Mouse (Mus musculus) CH12.LX (cell line): ENCODE measurements around the gene Lrp5. TPM values are rescaled to one million over a fixed set of nuclear protein-coding genes. Genes with fewer than 3 reads are reported as not detected.

ENCODE experiments used
- DNase-seq: peaks from one replicate; pipeline ENCODE4 v3.0.0-alpha.2; 2013; ENCODE audit errors: extremely low read depth
- H3K27ac ChIP-seq: 2 replicates; pipeline ENCODE4 v1.5.1; 2012; ENCODE audit warnings: low read depth, mild to moderate bottlenecking, control low read depth, moderate library complexity; ENCODE audit not compliant: insufficient read depth
- H3K27me3 ChIP-seq: replicated peaks from 2 replicates; pipeline ENCODE3; 2012; ENCODE audit warnings: inconsistent platforms
- H3K36me3 ChIP-seq, 2 experiments: replicated peaks in 1 of 2; 2 replicates each; pipeline versions ENCODE3 to v1.6.1; 2012; ENCODE audit warnings: inconsistent platforms in 1 of 2, low read length in 1 of 2, mild to moderate bottlenecking in 1 of 2, mixed read lengths in 1 of 2, moderate library complexity in 1 of 2; ENCODE audit not compliant: control insufficient read depth in 1 of 2, insufficient read depth in 1 of 2
- H3K4me1 ChIP-seq, 2 experiments: 2 replicates each; pipeline ENCODE4 v1.6.1; 2012; ENCODE audit warnings: inconsistent platforms in 1 of 2, moderate library complexity in 1 of 2; ENCODE audit not compliant: insufficient read depth in 2 of 2, control insufficient read depth in 1 of 2
- H3K4me2 ChIP-seq: 2 replicates; pipeline ENCODE4 v1.6.1; 2012; ENCODE audit warnings: low read depth, mild to moderate bottlenecking, control low read depth; ENCODE audit not compliant: poor library complexity, insufficient read depth, severe bottlenecking
- H3K4me3 ChIP-seq, 3 experiments: fragments of 150-350 bp in 1 of 3; sonication (generic) in 1 of 3; replicated peaks in 1 of 3; 2 replicates each; pipeline versions ENCODE3 to v1.5.1; 2011 to 2012; ENCODE audit warnings: low read depth in 2 of 3, low read length in 2 of 3, mild to moderate bottlenecking in 2 of 3, moderate library complexity in 2 of 3, control low read depth in 1 of 3, improper control_type of control experiment in 1 of 3, inconsistent platforms in 1 of 3, mixed read lengths in 1 of 3; ENCODE audit not compliant: poor library complexity in 1 of 3
- H3K79me2 ChIP-seq: replicated peaks from 2 replicates; pipeline ENCODE4 v1.6.1; 2012; ENCODE audit warnings: mild to moderate bottlenecking, moderate library complexity; ENCODE audit not compliant: control insufficient read depth, poor library complexity, insufficient read depth, severe bottlenecking; ENCODE audit errors: extremely low read depth
- H3K9ac ChIP-seq: 2 replicates; pipeline ENCODE4 v1.6.1; 2012; ENCODE audit warnings: low read depth, mild to moderate bottlenecking, control low read depth, moderate library complexity; ENCODE audit not compliant: insufficient read depth
- H3K9me3 ChIP-seq: replicated peaks from 2 replicates; pipeline ENCODE3; 2012; ENCODE audit warnings: low read length, inconsistent platforms, mixed read lengths
- CHD2 ChIP-seq: IDR thresholded peaks from 2 replicates; pipeline ENCODE4 v1.6.1; 2011; ENCODE audit warnings: low read length, improper control_type of control experiment
- E2F4 ChIP-seq: IDR thresholded peaks from 2 replicates; pipeline ENCODE4 v1.6.1; 2011; ENCODE audit warnings: low read depth, low read length, improper control_type of control experiment; ENCODE audit not compliant: insufficient replicate concordance
- EP300 ChIP-seq: IDR thresholded peaks from 2 replicates; pipeline ENCODE4 v1.6.1; 2011; ENCODE audit warnings: low read length, improper control_type of control experiment
- GABPA ChIP-seq: IDR thresholded peaks from 2 replicates; pipeline ENCODE4 v1.6.1; 2012; ENCODE audit warnings: low read depth, low read length, improper control_type of control experiment, inconsistent platforms; ENCODE audit not compliant: insufficient replicate concordance
- HCFC1 ChIP-seq: IDR thresholded peaks from 2 replicates; pipeline ENCODE4 v1.6.1; 2012; ENCODE audit warnings: low read depth, mild to moderate bottlenecking, inconsistent platforms, low read length, improper control_type of control experiment
- IRF4 ChIP-seq: IDR thresholded peaks from 2 replicates; pipeline ENCODE4 v1.6.1; 2014; ENCODE audit warnings: low read depth, mild to moderate bottlenecking, inconsistent platforms, low read length, improper control_type of control experiment
- JUN ChIP-seq: IDR thresholded peaks from 2 replicates; pipeline ENCODE4 v1.6.1; 2011; ENCODE audit warnings: low read depth, mild to moderate bottlenecking, low read length, improper control_type of control experiment, moderate library complexity; ENCODE audit not compliant: insufficient read depth
- MEF2A ChIP-seq: IDR thresholded peaks from 2 replicates; pipeline ENCODE4 v1.6.1; 2014; ENCODE audit warnings: low read depth, mild to moderate bottlenecking, inconsistent platforms, low read length, improper control_type of control experiment, borderline replicate concordance
- NELFE ChIP-seq: IDR thresholded peaks from 2 replicates; pipeline ENCODE4 v1.6.1; 2011; ENCODE audit warnings: low read depth, low read length, improper control_type of control experiment
- PAX5 ChIP-seq: IDR thresholded peaks from 2 replicates; pipeline ENCODE4 v1.6.1; 2012; ENCODE audit warnings: low read length, inconsistent platforms, mixed read lengths
- POLR2A ChIP-seq: IDR thresholded peaks from 2 replicates; pipeline ENCODE4 v1.6.1; 2011; ENCODE audit warnings: low read depth, mild to moderate bottlenecking, improper control_type of control experiment, low read length
- SIN3A ChIP-seq: IDR thresholded peaks from 2 replicates; pipeline ENCODE4 v1.6.1; 2012; ENCODE audit warnings: low read length, improper control_type of control experiment, inconsistent platforms
- USF2 ChIP-seq: conservative IDR thresholded peaks from 2 replicates; pipeline ENCODE4 v1.6.1; 2011; ENCODE audit warnings: low read depth, low read length, improper control_type of control experiment
- ZC3H11A ChIP-seq: IDR thresholded peaks from 2 replicates; pipeline ENCODE4 v1.6.1; 2012; ENCODE audit warnings: low read depth, mild to moderate bottlenecking, inconsistent platforms, low read length, improper control_type of control experiment
- ZMIZ1 ChIP-seq: IDR thresholded peaks from 2 replicates; pipeline ENCODE4 v1.6.1; 2012; ENCODE audit warnings: low read depth, mild to moderate bottlenecking, inconsistent platforms, low read length, improper control_type of control experiment
- ZNF384 ChIP-seq: IDR thresholded peaks from 2 replicates; pipeline ENCODE4 v1.6.1; 2012; ENCODE audit warnings: low read depth, low read length, improper control_type of control experiment, inconsistent platforms
- dilution Hi-C: fragments of 300-500 bp; cut with MboI; formaldehyde crosslinking; loops from 2 replicates; pipeline ENCODE4 v1.14.3; 2020; ENCODE audit warnings: low sequenced_read_pairs; ENCODE audit not compliant: extremely low pct_unique_long_range_greater_than_20kb, extremely low pct_ligation_motif_present
- in situ Hi-C: fragments of 300-500 bp; cut with MboI; formaldehyde crosslinking; loops from 3 replicates; pipeline ENCODE4 v1.14.3; 2019; ENCODE audit warnings: low sequenced_read_pairs, low pct_ligation_motif_present, low pct_unique_long_range_greater_than_20kb, mixed read lengths
- polyA plus RNA-seq: library from polyadenylated mRNA; unstranded; fragments of >175 nt; gene quantifications from 2 replicates; pipeline ENCODE4 v1.2.1, GENCODE M21; 2012; ENCODE audit warnings: low read depth; ENCODE audit not compliant: insufficient read length
- total RNA-seq, 2 experiments: library from RNA; depleted of rRNA; stranded (reverse); fragments of 300-350 nt in 1 of 2; fragments of >200 nt in 1 of 2; gene quantifications; 2 replicates each; pipeline ENCODE4 v1.2.3; 2012 to 2014

The Lrp5 gene
- total and polyA plus RNA-seq, 3 experiments: 0.13 to 1.4 (median 1.1) TPM

GRCm38 (mm10) chr19:3562298-3562697 lies 124.1 kb downstream of the Lrp5 start:
- no peak for DNase-seq
- Histone ChIP-seq H3K4me3 (no peak overlapping the region), H3K79me2 (peaks cover 88% of the 10 kb centered on the region), H3K9me3 (peaks cover 3% of the 10 kb centered on the region), H3K4me1 (peaks cover 5 to 26% of the 10 kb centered on the region in 2 experiments; a peak in 3 of 4 replicates), H3K36me3 (peaks cover 14 to 57% of the 10 kb centered on the region in 2 experiments), H3K27ac (no peak overlapping the region), H3K4me2 (no peak overlapping the region), H3K27me3 (no peaks in the 10 kb centered on the region)
- dilution Hi-C loops (no loop called here), in situ Hi-C loops (no loop called here)
- no peak for TF ChIP-seq HCFC1
- TF ChIP-seq IRF4: no peak
- no peak for TF ChIP-seq ZNF384
- TF ChIP-seq CHD2: no peak
- no peak for TF ChIP-seq ZMIZ1
- TF ChIP-seq EP300: no peak
- no peak for TF ChIP-seq USF2
- TF ChIP-seq JUN: no peak
- no peak for TF ChIP-seq GABPA
- no peak for TF ChIP-seq E2F4
- TF ChIP-seq SIN3A: no peak
- TF ChIP-seq POLR2A: no peak
- no peak for TF ChIP-seq MEF2A
- no peak for TF ChIP-seq NELFE
- no peak for TF ChIP-seq PAX5
- TF ChIP-seq, all 38 proteins: peak for 0
- no peak overlapping the region for H3K9ac ChIP-seq

GRCm38 (mm10) chr19:3556169-3556827 lies 130.1 kb downstream of the Lrp5 start:
- Histone ChIP-seq H3K4me1 (peaks cover 2 to 43% of the 10 kb centered on the region in 2 experiments; a peak in 3 of 4 replicates), H3K27ac (no peak overlapping the region)
- TF ChIP-seq ZC3H11A (no peak), EP300 (no peak)

More at GRCm38 (mm10) chr19:3556169-3556827, 130.1 kb downstream of the Lrp5 start:
- Histone ChIP-seq H3K36me3 (peaks cover 3 to 15% of the 10 kb centered on the region in 2 experiments), H3K27me3 (no peaks in the 10 kb centered on the region), H3K9ac (no peak overlapping the region), H3K9me3 (peaks cover 3% of the 10 kb centered on the region), H3K79me2 (peaks cover 82% of the 10 kb centered on the region), H3K4me2 (no peak overlapping the region), H3K4me3 (no peak overlapping the region)
- no peak for DNase-seq
- dilution Hi-C loops (no loop called here), in situ Hi-C loops (no loop called here)
